Mouse (Mus musculus): Measurements from ENCODE around the gene Mospd3.

- TF ChIP-seq GATA1 (IDR thresholded peaks at IDR 0.05; ENCODE audit: borderline replicate concordance, low read length) (no peak), FLI1 (IDR thresholded peaks at IDR 0.05; ENCODE audit: low read length) (no peak)
These were observed 3.2 kb downstream of the Mospd3 start for GRCm38 (mm10) chr5:137597625-137598024.
